Mouse (Mus musculus): ENCODE results near the gene Gm21988. TPM values are rescaled to one million over a fixed set of nuclear protein-coding genes. Genes with fewer than 3 reads are reported as not detected.

The Gm21988 gene
- polyA plus RNA-seq (2017; shearing (Covaris generic)): 10 to 100 TPM in 1 of 2 experiments, 1 to 10 TPM in 1; 5.8 to 10.3 TPM

GRCm38 (mm10) chr11:70239541-70240279, at the start of gene Gm21988, which contains the start of gene Rnasek:
Gm21988 (minus strand) TSS chr11:70239830.
Rnasek (minus strand) TSS chr11:70239842.

GRCm38 (mm10) chr11:70254931-70255531, 15.4 kb upstream of the Gm21988 start, which contains the start of gene Alox12:
Alox12 (minus strand) TSS chr11:70255353.

GRCm38 (mm10) chr11:70237457-70238167, 2.0 kb downstream of the Gm21988 start, which contains the start of gene 0610010K14Rik:
0610010K14Rik (minus strand) TSS chr11:70237914.

GRCm38 (mm10) chr11:70229260-70230010, 10.2 kb downstream of the Gm21988 start, which contains the start of gene Bcl6b:
Bcl6b (minus strand) TSS chr11:70229798.

GRCm38 (mm10) chr11:70220731-70221602, 18.7 kb downstream of the Gm21988 start, which contains the start of gene Slc16a13:
Slc16a13 (minus strand) TSS chr11:70221064.

GRCm38 (mm10) chr11:70212423-70212822, 27.2 kb downstream of the Gm21988 start, which contains the start of gene Slc16a11:
Slc16a11 (plus strand) TSS chr11:70212752.

Other genes with a start within 250 kb of the Gm21988 start
- gene Gabarap, start 248.7 kb downstream of the Gm21988 start, polyA plus RNA-seq (2017; shearing (Covaris generic)): 100 to 1,000 TPM; 391 to 427 TPM
- 10 to 100 TPM; 85.5 to 94.7 TPM for gene Phf23, start 244.1 kb downstream of the Gm21988 start, polyA plus RNA-seq (2017; shearing (Covaris generic))
- 10 to 100 TPM; 26.6 to 46.3 TPM for gene Dvl2, start 239.2 kb downstream of the Gm21988 start, polyA plus RNA-seq (2017; shearing (Covaris generic))
- gene Acadvl, start 224.4 kb downstream of the Gm21988 start, polyA plus RNA-seq (2017; shearing (Covaris generic)): 100 to 1,000 TPM in 1 of 2 experiments, 10 to 100 TPM in 1; 97.3 to 113 TPM
- 10 to 100 TPM in 1 of 2 experiments, 1 to 10 TPM in 1; 9.1 to 10.5 TPM for gene Dlg4, start 222.9 kb downstream of the Gm21988 start, polyA plus RNA-seq (2017; shearing (Covaris generic))
- not detected for gene Asgr1, start 185.7 kb downstream of the Gm21988 start, polyA plus RNA-seq (2017; shearing (Covaris generic))
- gene Asgr2, start 147.2 kb downstream of the Gm21988 start, polyA plus RNA-seq (2017; shearing (Covaris generic)): not detected
- gene Mgl2, start 109.5 kb downstream of the Gm21988 start, polyA plus RNA-seq (2017; shearing (Covaris generic)): under 1 TPM in 1 of 2 experiments, not detected in 1; 0.23 TPM
- 1 to 10 TPM in 1 of 2 experiments, not detected in 1; 1.6 TPM for gene Clec10a, start 83.6 kb downstream of the Gm21988 start, polyA plus RNA-seq (2017; shearing (Covaris generic))
- gene Slc16a11, start 27.1 kb downstream of the Gm21988 start, polyA plus RNA-seq (2017; shearing (Covaris generic)): 1 to 10 TPM in 1 of 2 experiments, under 1 TPM in 1; 0.88 to 1.1 TPM
- gene Slc16a13, start 18.8 kb downstream of the Gm21988 start, polyA plus RNA-seq (2017; shearing (Covaris generic)): 1 to 10 TPM; 3.3 to 4.7 TPM
- not detected for gene Bcl6b, start 10.0 kb downstream of the Gm21988 start, polyA plus RNA-seq (2017; shearing (Covaris generic))
- 100 to 1,000 TPM; 154 to 165 TPM for gene 0610010K14Rik, start 1.9 kb downstream of the Gm21988 start, polyA plus RNA-seq (2017; shearing (Covaris generic))
- 100 to 1,000 TPM; 257 to 279 TPM for gene Rnasek, start within 50 bp of the Gm21988 start, polyA plus RNA-seq (2017; shearing (Covaris generic))
- under 1 TPM; 0.10 to 0.33 TPM for gene Alox12, start 15.5 kb upstream of the Gm21988 start, polyA plus RNA-seq (2017; shearing (Covaris generic))
- 1 to 10 TPM in 1 of 2 experiments, under 1 TPM in 1; 0.22 to 1.6 TPM for gene Alox12e, start 82.8 kb upstream of the Gm21988 start, polyA plus RNA-seq (2017; shearing (Covaris generic))
- gene Alox15, start 112.2 kb upstream of the Gm21988 start, polyA plus RNA-seq (2017; shearing (Covaris generic)): under 1 TPM; 0.24 to 0.53 TPM
- gene Pelp1, start 170.2 kb upstream of the Gm21988 start, polyA plus RNA-seq (2017; shearing (Covaris generic)): 10 to 100 TPM; 11.5 to 13.4 TPM
- gene Arrb2, start 192.8 kb upstream of the Gm21988 start, polyA plus RNA-seq (2017; shearing (Covaris generic)): 100 to 1,000 TPM; 249 to 281 TPM
- 10 to 100 TPM; 72.7 to 76.5 TPM for gene Med11, start 212.1 kb upstream of the Gm21988 start, polyA plus RNA-seq (2017; shearing (Covaris generic))
- gene Zmynd15, start 219.6 kb upstream of the Gm21988 start, polyA plus RNA-seq (2017; shearing (Covaris generic)): not detected
- 1 to 10 TPM in 1 of 2 experiments, under 1 TPM in 1; 0.19 to 1.3 TPM for gene Cxcl16, start 220.2 kb upstream of the Gm21988 start, polyA plus RNA-seq (2017; shearing (Covaris generic))